Mouse (Mus musculus): Measurements from ENCODE around the gene B4galnt4.

DNA sequence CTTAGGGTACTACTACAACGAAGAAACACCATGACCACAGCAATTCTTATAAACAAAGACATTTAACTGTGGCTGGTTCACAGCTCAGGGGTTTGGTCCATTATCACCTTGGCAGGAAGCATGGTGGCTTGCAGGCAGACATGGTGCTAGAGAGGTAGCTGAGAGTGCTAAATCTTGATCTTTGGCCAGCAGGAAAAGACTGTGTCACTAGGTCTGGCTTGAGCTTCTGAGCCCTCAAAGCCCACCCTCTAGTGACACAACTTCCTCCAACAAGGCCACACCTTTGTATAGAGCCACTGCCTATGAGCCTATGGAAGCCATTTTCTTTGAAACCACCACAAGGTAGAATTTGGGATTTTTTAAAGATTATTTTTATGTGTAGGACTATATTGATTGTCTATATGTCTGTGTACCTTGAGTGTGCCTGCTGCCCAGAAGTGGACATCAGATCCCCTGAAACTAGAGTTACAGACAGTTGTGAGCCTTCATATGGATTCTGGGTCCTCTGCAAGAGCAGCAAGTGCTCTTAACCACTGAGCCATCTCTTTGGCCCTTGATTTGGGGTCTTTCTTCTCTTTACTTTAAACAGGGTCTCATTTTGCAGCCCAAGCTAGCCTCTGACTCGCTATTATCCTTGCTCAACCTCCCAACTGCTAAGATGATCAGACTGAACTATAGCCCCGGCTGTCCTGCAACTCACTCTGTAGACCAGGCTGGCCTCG is 21.4 kb upstream of the B4galnt4 start:
- no peak for TF ChIP-seq CTCF (IDR thresholded peaks at IDR 0.05; ENCODE audit: extremely low read depth, insufficient read length, insufficient replicate concordance, low read depth, low read length)
- no peak for TF ChIP-seq POLR2A (IDR thresholded peaks at IDR 0.05; ENCODE audit: low read depth, low read length)

All from small intestine, adult 2 months (tissue).